Mouse (Mus musculus) liver, postnatal 0 days (tissue): Measurements from ENCODE around the gene Clec4f.
"Not testable (repeated sequence)": the region's sequence is repeated elsewhere in the genome, so short reads cannot be mapped to it uniquely, and the experiment has no call there.

ENCODE experiments used
- CTCF ChIP-seq: sonication (generic); IDR thresholded peaks from 2 replicates; pipeline ENCODE4 v1.5.1; 2016; ENCODE audit warnings: antibody characterized with exemption, low read depth
- EP300 ChIP-seq: IDR thresholded peaks from 2 replicates; pipeline ENCODE4 v1.6.1; 2016; ENCODE audit warnings: antibody characterized with exemption, low read depth, mild to moderate bottlenecking

DNA sequence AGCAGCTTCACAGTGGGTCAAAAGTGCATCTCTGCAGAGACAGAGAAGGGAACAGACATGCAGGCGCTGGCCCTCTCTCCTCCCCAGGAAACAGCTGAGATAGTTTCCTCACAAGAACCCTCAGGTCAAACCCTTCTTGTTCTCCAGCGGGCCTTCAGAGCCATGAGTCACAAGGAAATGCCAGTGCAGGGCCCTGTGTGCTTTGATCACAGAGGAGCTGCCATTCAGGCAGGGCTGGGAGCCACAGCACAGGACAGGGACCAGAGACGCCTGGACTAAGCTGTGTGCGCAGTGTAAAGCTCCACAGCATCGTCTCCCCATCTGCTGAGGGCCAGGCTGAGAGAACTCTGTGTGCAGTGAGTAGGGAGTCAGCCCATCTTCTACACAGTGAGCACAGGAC, 21.9 kb downstream of the Clec4f start:
- TF ChIP-seq CTCF, EP300: not testable (repeated sequence)
